Mouse (Mus musculus) forebrain, embryonic 11.5 days (tissue): Measurements from ENCODE around the gene Mief1. TPM values are rescaled to one million over a fixed set of nuclear protein-coding genes. Genes with fewer than 3 reads are reported as not detected.

Experiments
- ATAC-seq: fragments of 200-750 bp; cut with Nextera tagmentation; replicated peaks from 2 replicates; pipeline ENCODE4 v1.8.0; 2017; ENCODE audit warnings: moderate TSS enrichment; ENCODE audit not compliant: low FRiP score
- DNase-seq: peaks from one replicate; pipeline ENCODE4 v3.0.0-alpha.2; 2017; ENCODE audit warnings: low spot score
- H3K27ac ChIP-seq: fragments of 300-500 bp; sonication (generic); 2 replicates; pipeline ENCODE4 v1.5.1; 2014; ENCODE audit warnings: low read depth, low read length
- H3K27me3 ChIP-seq: fragments of 300-500 bp; sonication (generic); 2 replicates; pipeline ENCODE4 v1.6.1; 2014; ENCODE audit warnings: mild to moderate bottlenecking, low read length, mixed read lengths; ENCODE audit not compliant: control insufficient read depth, insufficient read depth
- H3K36me3 ChIP-seq: fragments of 300-500 bp; sonication (generic); 2 replicates; pipeline ENCODE4 v1.6.1; 2014; ENCODE audit warnings: mild to moderate bottlenecking, low read length, moderate library complexity, mixed read lengths; ENCODE audit not compliant: control insufficient read depth, insufficient read depth
- H3K4me1 ChIP-seq: fragments of 300-500 bp; sonication (generic); replicated peaks from 2 replicates; pipeline ENCODE4 v1.6.1; 2014; ENCODE audit warnings: low read length, mixed read lengths; ENCODE audit not compliant: control insufficient read depth, insufficient read depth
- H3K4me2 ChIP-seq: fragments of 300-500 bp; sonication (generic); 2 replicates; pipeline ENCODE4 v1.6.1; 2014; ENCODE audit warnings: low read depth, mild to moderate bottlenecking, low read length, moderate library complexity, mixed read lengths; ENCODE audit not compliant: severe bottlenecking
- H3K4me3 ChIP-seq: fragments of 300-500 bp; sonication (generic); 2 replicates; pipeline ENCODE4 v1.5.1; 2014; ENCODE audit warnings: low read depth, low read length
- H3K9ac ChIP-seq: fragments of 300-500 bp; sonication (generic); 2 replicates; pipeline ENCODE4 v1.6.1; 2014; ENCODE audit warnings: low read length
- H3K9me3 ChIP-seq: fragments of 300-500 bp; sonication (generic); 2 replicates; pipeline ENCODE4 v1.6.1; 2016; ENCODE audit warnings: low read length, mixed read lengths; ENCODE audit not compliant: control insufficient read depth
- WGBS: fragments of 180-500 bp; shearing (Covaris S2); extraction: QIAGEN DNeasy Blood & Tissue Kit; methylation state at CpG from one replicate; pipeline ENCODE4 v1.1.7; 2014; 5-methylcytosine and 5-hydroxymethylcytosine counted together
- polyA plus RNA-seq: library from polyadenylated mRNA; unstranded; fragments of >200 nt; fragmentation: Nextera tagmentation; extraction: Ambion mirVana; gene quantifications from 2 replicates; pipeline ENCODE4 v1.2.1, GENCODE M21; 2014

Mief1 gene
- polyA plus RNA-seq, 1 experiment from 2014 or later = 47.1 TPM

DNA sequence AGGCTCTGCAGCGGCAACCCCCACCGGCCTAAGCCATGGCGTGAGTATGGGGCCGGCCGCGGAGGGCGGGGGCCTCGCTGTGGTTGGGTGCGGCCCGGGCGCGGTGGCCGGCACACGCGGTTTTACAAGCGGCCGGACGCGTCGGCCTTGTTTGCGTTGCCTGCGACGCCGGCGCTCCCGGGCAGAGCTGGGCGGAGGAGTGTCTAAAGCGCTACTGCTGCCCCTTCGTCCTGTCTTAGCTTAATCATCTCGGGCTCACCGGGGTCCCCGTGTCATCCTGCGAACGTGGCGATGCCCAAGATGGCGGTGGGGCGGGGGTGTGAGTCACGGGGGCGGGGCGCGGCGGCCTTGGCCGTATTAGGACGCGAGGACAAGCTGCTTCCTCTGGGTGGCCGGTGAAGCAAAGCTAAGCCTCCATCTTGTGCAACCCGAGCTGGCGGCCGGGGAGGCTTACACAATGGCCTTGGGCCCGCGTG is 21.9 kb downstream of the Mief1 start:
- ATAC-seq (peak; percentile 52), DNase-seq (peak; percentile 93)
- WGBS = under 1% methylated on average over 41 of the region's 51 CpGs
- peak overlapping the region; percentile 99 for H3K4me3 ChIP-seq
- no peaks in the 10 kb centered on the region for H3K9me3 ChIP-seq
- peak overlapping the region; percentile 99 for H3K9ac ChIP-seq
- peaks cover 14% of the 10 kb centered on the region for H3K4me1 ChIP-seq
- peaks cover 13% of the 10 kb centered on the region; the same call in 1 of the 2 replicates for H3K36me3 ChIP-seq
- H3K27me3 ChIP-seq = no peaks in the 10 kb centered on the region
- H3K27ac ChIP-seq = peak overlapping the region; percentile 93
- peak overlapping the region; percentile 97 for H3K4me2 ChIP-seq

- DNase-seq (no peak), ATAC-seq (no peak)
- H3K9ac ChIP-seq = peak overlapping the region; percentile 99
- peaks cover 14% of the 10 kb centered on the region for H3K4me1 ChIP-seq
- H3K27me3 ChIP-seq = no peaks in the 10 kb centered on the region
- H3K4me3 ChIP-seq = peak overlapping the region; percentile 99
- peak overlapping the region; percentile 97 for H3K4me2 ChIP-seq
- peak overlapping the region; percentile 93 for H3K27ac ChIP-seq
- no peaks in the 10 kb centered on the region for H3K9me3 ChIP-seq
- WGBS = 12% methylated on average over 16 of the region's 16 CpGs
- H3K36me3 ChIP-seq = peaks cover 13% of the 10 kb centered on the region; the same call in 1 of the 2 replicates
These were observed 22.4 kb downstream of the Mief1 start for GRCm38 (mm10) chr15:80256242-80256641.

GRCm38 (mm10) chr15:80256656-80257601 is 23.1 kb downstream of the Mief1 start:
- Histone ChIP-seq H3K9ac (peak overlapping the region; percentile 99), H3K4me3 (peak overlapping the region; percentile 99), H3K36me3 (peaks cover 13% of the 10 kb centered on the region; the same call in 1 of the 2 replicates), H3K4me1 (peaks cover 14% of the 10 kb centered on the region), H3K4me2 (peak overlapping the region; percentile 97), H3K27ac (peak overlapping the region; percentile 93), H3K27me3 (no peaks in the 10 kb centered on the region), H3K9me3 (no peaks in the 10 kb centered on the region)
- no peak for DNase-seq
- WGBS = 70% methylated on average over 12 of the region's 12 CpGs
- ATAC-seq = no peak

DNA sequence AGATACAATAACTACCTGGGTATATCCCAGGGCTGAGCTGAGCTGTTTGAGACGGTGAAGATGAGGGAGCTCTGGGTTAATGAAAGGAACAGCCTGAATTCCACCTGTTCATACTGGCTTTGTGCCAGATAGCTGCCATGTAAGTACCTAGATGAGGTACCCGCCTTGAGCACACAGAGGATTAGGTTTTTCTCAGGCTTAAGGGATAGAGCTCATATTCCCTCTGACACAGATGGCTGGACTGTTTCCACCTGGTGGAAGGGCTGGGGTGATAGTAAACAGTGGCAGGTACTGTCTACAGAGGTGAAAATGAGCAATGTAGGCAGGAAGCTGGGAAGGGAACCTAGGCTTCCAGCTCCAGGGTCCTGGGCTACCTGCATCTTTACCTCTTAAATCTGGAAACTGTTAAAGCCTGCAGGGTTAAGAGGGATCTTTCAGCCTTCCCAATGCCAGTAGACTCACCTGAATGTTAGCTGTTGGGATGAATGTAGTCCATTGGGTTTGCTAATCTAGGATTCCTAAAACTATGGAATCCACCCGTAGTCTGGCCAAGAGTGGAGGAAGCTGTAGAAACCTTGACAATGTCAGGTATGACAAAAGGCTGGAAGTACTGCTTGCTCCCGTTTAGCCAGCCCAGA is 23.9 kb downstream of the Mief1 start:
- Histone ChIP-seq H3K36me3 (peaks cover 13% of the 10 kb centered on the region; the same call in 1 of the 2 replicates), H3K27ac (0 out of 2 replicates have a peak overlapping the region, but pooled peaks have one; percentile 2), H3K4me3 (peak overlapping the region; percentile 99; the same call in 1 of the 2 replicates), H3K9ac (0 out of 2 replicates have a peak overlapping the region, but pooled peaks have one; percentile 1), H3K4me2 (no peak overlapping the region; the same call in 1 of the 2 replicates), H3K9me3 (no peaks in the 10 kb centered on the region), H3K4me1 (peaks cover 14% of the 10 kb centered on the region), H3K27me3 (no peaks in the 10 kb centered on the region)
- DNase-seq (no peak), ATAC-seq (no peak)
- WGBS = 43% methylated on average over 4 of the region's 4 CpGs

- H3K9ac ChIP-seq = no peak overlapping the region
- peaks cover 16% of the 10 kb centered on the region for H3K4me1 ChIP-seq
- no peak overlapping the region for H3K4me2 ChIP-seq
- H3K9me3 ChIP-seq = no peaks in the 10 kb centered on the region
- no peak overlapping the region for H3K4me3 ChIP-seq
- no peak for ATAC-seq
- no peaks in the 10 kb centered on the region for H3K27me3 ChIP-seq
- peaks cover 13% of the 10 kb centered on the region; the same call in 1 of the 2 replicates for H3K36me3 ChIP-seq
- peak; percentile 61 for DNase-seq
- H3K27ac ChIP-seq = peak overlapping the region; percentile 0; the same call in 1 of the 2 replicates
- WGBS = 72% methylated on average over 11 of the region's 11 CpGs
These were observed 24.7 kb downstream of the Mief1 start for GRCm38 (mm10) chr15:80258240-80259170.

DNA sequence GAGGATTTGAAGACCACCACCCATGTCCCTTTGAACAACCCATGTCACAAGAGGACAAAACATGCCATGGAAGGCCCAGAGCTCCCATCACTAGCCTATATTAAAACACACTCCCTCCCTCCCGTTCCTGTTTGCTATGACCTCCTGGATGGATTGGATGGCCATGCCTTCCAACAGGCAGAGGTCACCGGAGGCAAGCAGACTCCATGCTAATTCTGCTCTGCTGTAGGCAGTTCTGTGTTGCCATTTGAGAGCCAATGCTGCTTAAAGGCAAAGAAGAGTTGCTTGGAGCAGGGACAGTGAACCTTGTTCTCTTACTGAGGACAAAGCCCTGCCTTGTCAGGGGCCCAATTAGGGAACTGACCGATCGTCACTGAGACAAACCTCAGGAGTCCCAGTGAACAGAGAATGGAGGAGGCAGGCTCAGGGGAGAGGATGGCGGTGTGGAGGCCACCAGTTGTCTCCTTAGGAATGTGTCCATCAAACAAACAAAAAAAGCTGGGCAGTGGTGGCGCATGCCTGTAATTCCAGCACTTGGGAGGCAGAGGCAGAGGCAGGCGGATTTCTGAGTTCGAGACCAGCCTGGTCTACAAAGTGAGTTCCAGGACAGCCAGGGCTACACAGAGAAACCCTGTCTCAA is 25.7 kb downstream of the Mief1 start:
- DNase-seq (no peak), ATAC-seq (no peak)
- H3K4me2 ChIP-seq = no peak overlapping the region
- peaks cover 12% of the 10 kb centered on the region for H3K4me1 ChIP-seq
- H3K27me3 ChIP-seq = no peaks in the 10 kb centered on the region
- no peak overlapping the region for H3K9ac ChIP-seq
- H3K27ac ChIP-seq = no peak overlapping the region
- no peaks in the 10 kb centered on the region for H3K9me3 ChIP-seq
- H3K36me3 ChIP-seq = peaks cover 13% of the 10 kb centered on the region; the same call in 1 of the 2 replicates
- WGBS = 74% methylated on average over 8 of the region's 8 CpGs
- no peak overlapping the region for H3K4me3 ChIP-seq

- ATAC-seq (no peak), DNase-seq (peak; percentile 92)
- Histone ChIP-seq H3K4me2 (no peak overlapping the region), H3K4me1 (peaks cover 13% of the 10 kb centered on the region), H3K9me3 (no peaks in the 10 kb centered on the region), H3K36me3 (peaks cover 13% of the 10 kb centered on the region; the same call in 1 of the 2 replicates), H3K4me3 (no peak overlapping the region), H3K27ac (no peak overlapping the region), H3K9ac (no peak overlapping the region), H3K27me3 (no peaks in the 10 kb centered on the region)
- WGBS = 20% methylated on average over 3 of the region's 3 CpGs
These were observed 26.9 kb downstream of the Mief1 start for GRCm38 (mm10) chr15:80260677-80261076.
